Mouse (Mus musculus): Measurements from ENCODE around the gene Tes. TPM values are rescaled to one million over a fixed set of nuclear protein-coding genes. Genes with fewer than 3 reads are reported as not detected.
A peak's percentile ranks its signal among the peaks of the same experiment; 100 is the strongest.
"Not testable (repeated sequence)": the region's sequence is repeated elsewhere in the genome, so short reads cannot be mapped to it uniquely, and the experiment has no call there.

Tes gene
- polyA plus RNA-seq, 1 experiment from 2014 or later: 36.5 TPM

GRCm38 (mm10) chr6:17060154-17060553, 4.8 kb upstream of the Tes start:
- no peaks in the 10 kb centered on the region for H3K4me1 ChIP-seq
- no peaks in the 10 kb centered on the region for H3K36me3 ChIP-seq
- no peak overlapping the region for H3K9ac ChIP-seq (replicated peaks)
- H3K27ac ChIP-seq (replicated peaks): no peak overlapping the region
- H3K9me3 ChIP-seq: no peaks in the 10 kb centered on the region
- ATAC-seq (ENCODE audit: low FRiP score, low read depth): no peak
- no peak overlapping the region for H3K4me3 ChIP-seq
- WGBS: 89% methylated on average over 2 of the region's 2 CpGs
- H3K27me3 ChIP-seq: peaks cover 13% of the 10 kb centered on the region
- no peak overlapping the region for H3K4me2 ChIP-seq (replicated peaks)

- not testable (repeated sequence) for H3K9me3 ChIP-seq; H3K9ac ChIP-seq (replicated peaks)
- WGBS: 86% methylated on average over 4 of the region's 4 CpGs
Observed at GRCm38 (mm10) chr6:17061826-17062225, 3.1 kb upstream of the Tes start.

GRCm38 (mm10) chr6:17062366-17062765, 2.6 kb upstream of the Tes start:
- Histone ChIP-seq H3K4me2 (replicated peaks) (no peak overlapping the region), H3K4me3 (no peak overlapping the region), H3K9me3 (no peaks in the 10 kb centered on the region), H3K27me3 (peaks cover 22% of the 10 kb centered on the region), H3K9ac (replicated peaks) (no peak overlapping the region), H3K27ac (replicated peaks) (no peak overlapping the region), H3K4me1 (peaks cover 4% of the 10 kb centered on the region), H3K36me3 (no peaks in the 10 kb centered on the region)
- 90% methylated on average over 6 of the region's 6 CpGs for WGBS
- no peak for ATAC-seq (ENCODE audit: low FRiP score, low read depth)

More at GRCm38 (mm10) chr6:17061826-17062225, 3.1 kb upstream of the Tes start:
- H3K36me3 ChIP-seq; H3K27ac ChIP-seq (replicated peaks); H3K4me1 ChIP-seq; H3K4me2 ChIP-seq (replicated peaks); ATAC-seq (ENCODE audit: low FRiP score, low read depth); H3K4me3 ChIP-seq: not testable (repeated sequence)
- H3K27me3 ChIP-seq: peaks cover 22% of the 10 kb centered on the region

GRCm38 (mm10) chr6:17065791-17066169, 831 bp downstream of the Tes start:
- peak overlapping the region; percentile 59 for H3K9ac ChIP-seq (replicated peaks)
- H3K36me3 ChIP-seq: no peaks in the 10 kb centered on the region
- H3K4me1 ChIP-seq: peaks cover 4% of the 10 kb centered on the region
- 6% methylated on average over 12 of the region's 12 CpGs for WGBS
- H3K27me3 ChIP-seq: peaks cover 25% of the 10 kb centered on the region
- H3K27ac ChIP-seq (replicated peaks): no peak overlapping the region
- peak overlapping the region; percentile 87 for H3K4me2 ChIP-seq (replicated peaks)
- peak overlapping the region; percentile 75 for H3K4me3 ChIP-seq
- ATAC-seq (ENCODE audit: low FRiP score, low read depth): peak; percentile 42; the same call in 1 of the 2 replicates
- H3K9me3 ChIP-seq: no peaks in the 10 kb centered on the region

DNA sequence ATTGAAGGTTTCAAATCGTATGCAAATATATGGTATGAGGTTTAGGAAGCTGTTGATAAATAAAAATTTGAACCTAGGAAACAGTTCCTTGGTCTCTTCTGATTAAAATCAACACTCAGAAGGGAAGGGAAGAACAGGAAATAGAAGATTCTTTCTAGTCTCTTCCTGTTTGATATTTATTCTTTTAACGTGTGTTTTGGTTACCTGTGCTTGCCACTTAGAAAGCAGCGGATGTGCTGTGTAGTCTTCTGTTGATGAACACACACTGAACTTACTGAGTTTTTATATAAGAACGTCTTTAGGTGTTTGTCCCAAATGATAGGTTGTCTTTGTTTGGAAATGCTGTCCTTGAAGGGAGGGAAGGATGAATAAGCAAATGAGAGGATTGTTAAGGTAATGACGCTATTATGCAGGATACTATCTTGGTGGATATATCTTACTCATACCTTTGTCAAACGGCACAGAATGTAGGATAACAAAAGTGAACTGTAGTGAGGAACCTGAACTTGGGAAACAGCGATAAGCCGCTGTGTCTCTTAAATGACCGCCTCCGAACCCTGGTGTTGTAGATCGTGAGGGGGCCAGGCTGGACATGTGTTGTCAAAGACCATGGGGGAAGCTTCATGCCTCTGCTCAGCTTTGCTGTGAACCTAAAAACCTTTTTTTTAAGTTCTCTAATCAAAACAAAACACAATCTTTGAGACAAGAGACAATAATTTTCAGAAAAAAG, 1.4 kb downstream of the Tes start:
- H3K4me3 ChIP-seq: peak overlapping the region; percentile 75

DNA sequence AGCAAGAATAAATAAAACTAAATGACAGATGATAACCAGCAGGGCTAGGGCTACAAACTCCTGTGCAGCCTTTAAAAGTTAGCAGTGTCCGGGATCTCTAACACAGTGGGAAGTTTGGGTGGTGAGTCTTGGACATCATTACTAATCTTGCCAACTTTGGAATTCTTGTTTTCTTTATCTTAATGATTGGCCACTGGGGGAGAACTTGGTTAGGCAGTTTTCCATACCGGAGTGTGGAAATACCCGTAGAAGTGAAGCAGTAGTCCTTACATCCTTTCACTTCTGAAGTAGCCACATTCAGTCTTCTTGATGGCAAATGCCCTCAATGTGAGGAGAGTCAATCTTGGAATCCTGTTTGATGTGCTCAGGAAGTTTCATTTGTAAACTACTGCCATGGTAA, 7.0 kb downstream of the Tes start:
- H3K4me2 ChIP-seq (replicated peaks): no peak overlapping the region
- H3K9ac ChIP-seq (replicated peaks): no peak overlapping the region
- no peaks in the 10 kb centered on the region for H3K36me3 ChIP-seq
- no peaks in the 10 kb centered on the region for H3K9me3 ChIP-seq
- no peak overlapping the region for H3K27ac ChIP-seq (replicated peaks)
- 0 out of 2 replicates have a peak, but pooled peaks cover 3% of the 10 kb centered on the region for H3K27me3 ChIP-seq
- H3K4me1 ChIP-seq: no peaks in the 10 kb centered on the region
- H3K4me3 ChIP-seq: no peak overlapping the region
- no peak for ATAC-seq (ENCODE audit: low FRiP score, low read depth)
- 94% methylated on average over 3 of the region's 3 CpGs for WGBS

More for the DNA sequence above, 1.4 kb downstream of the Tes start:
- Histone ChIP-seq H3K4me2 (replicated peaks) (peak overlapping the region; percentile 87), H3K9ac (replicated peaks) (no peak overlapping the region), H3K9me3 (no peaks in the 10 kb centered on the region), H3K4me1 (peaks cover 4% of the 10 kb centered on the region), H3K27me3 (peaks cover 25% of the 10 kb centered on the region), H3K27ac (replicated peaks) (no peak overlapping the region), H3K36me3 (no peaks in the 10 kb centered on the region)
- no peak for ATAC-seq (ENCODE audit: low FRiP score, low read depth)
- 65% methylated on average over 11 of the region's 11 CpGs for WGBS

DNA sequence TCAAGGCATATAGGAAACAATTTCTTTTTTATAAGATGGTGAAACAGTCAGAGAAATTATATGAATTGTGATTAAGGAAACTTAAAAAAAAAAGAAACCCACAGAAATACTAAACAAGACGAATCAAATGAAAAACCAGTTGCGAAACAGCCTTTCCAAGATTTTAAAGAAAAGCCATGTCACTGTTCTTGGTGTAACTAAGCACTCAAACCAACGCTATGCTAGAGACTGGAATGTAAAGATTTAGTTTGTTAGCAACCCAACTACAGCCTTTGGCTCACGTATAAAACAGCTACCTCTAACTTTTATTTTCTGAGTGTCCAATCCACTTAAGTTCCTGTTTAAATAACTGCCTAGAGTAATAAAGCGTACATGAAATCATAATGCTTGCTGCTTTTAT, 7.4 kb downstream of the Tes start:
- Histone ChIP-seq H3K27me3 (0 out of 2 replicates have a peak, but pooled peaks cover 3% of the 10 kb centered on the region), H3K9ac (replicated peaks) (no peak overlapping the region), H3K4me1 (peaks cover 1% of the 10 kb centered on the region; the same call in 1 of the 2 replicates), H3K4me3 (no peak overlapping the region), H3K4me2 (replicated peaks) (no peak overlapping the region), H3K27ac (replicated peaks) (no peak overlapping the region), H3K9me3 (no peaks in the 10 kb centered on the region), H3K36me3 (no peaks in the 10 kb centered on the region)
- WGBS: 92% methylated on average over 5 of the region's 5 CpGs
- ATAC-seq (ENCODE audit: low FRiP score, low read depth): no peak

DNA sequence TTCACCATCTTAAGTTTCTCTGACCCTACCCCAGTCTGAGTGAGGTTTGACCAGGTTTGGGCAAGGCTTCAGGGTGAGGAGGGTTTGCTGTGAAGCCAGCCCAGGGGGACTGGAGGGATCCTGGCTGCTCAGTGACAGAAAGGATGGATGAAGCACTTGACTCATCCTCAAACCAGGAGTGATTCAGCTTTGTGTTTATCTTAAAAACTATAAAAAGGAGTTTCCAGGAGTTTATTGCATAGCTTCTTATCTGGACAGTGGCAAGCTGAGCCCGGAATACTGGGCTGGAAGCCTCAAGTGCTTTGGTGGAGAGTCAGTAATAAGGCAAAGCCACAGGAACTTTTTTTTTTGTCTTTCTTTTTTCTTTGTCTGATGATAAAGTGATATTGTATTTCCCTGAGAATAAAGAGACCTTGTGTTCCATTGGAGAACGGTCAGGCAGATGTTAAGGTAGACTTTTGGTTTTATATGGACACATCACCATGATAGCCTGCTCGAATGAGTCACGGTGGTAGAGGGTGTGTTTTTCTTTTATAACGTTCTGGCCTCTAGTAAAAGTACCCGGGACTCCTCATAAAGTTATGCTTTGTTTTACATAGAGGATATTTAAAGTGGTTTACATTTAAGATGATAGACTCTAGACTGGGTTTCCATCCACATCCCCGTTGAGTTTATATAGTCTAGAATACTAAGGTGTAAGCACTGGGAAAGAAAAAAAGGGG, 8.0 kb downstream of the Tes start:
- Histone ChIP-seq H3K4me1 (peaks cover 7% of the 10 kb centered on the region), H3K4me3 (no peak overlapping the region), H3K27ac (replicated peaks) (no peak overlapping the region), H3K4me2 (replicated peaks) (no peak overlapping the region), H3K9ac (replicated peaks) (no peak overlapping the region), H3K27me3 (0 out of 2 replicates have a peak, but pooled peaks cover 3% of the 10 kb centered on the region), H3K36me3 (no peaks in the 10 kb centered on the region), H3K9me3 (no peaks in the 10 kb centered on the region)
- 91% methylated on average over 7 of the region's 7 CpGs for WGBS
- ATAC-seq (ENCODE audit: low FRiP score, low read depth): no peak

GRCm38 (mm10) chr6:17077270-17077669, 12.3 kb downstream of the Tes start:
- Histone ChIP-seq H3K36me3 (no peaks in the 10 kb centered on the region), H3K4me1 (peaks cover 12% of the 10 kb centered on the region), H3K4me3 (no peak overlapping the region), H3K27me3 (no peaks in the 10 kb centered on the region), H3K4me2 (replicated peaks) (no peak overlapping the region), H3K27ac (replicated peaks) (no peak overlapping the region), H3K9ac (replicated peaks) (no peak overlapping the region), H3K9me3 (no peaks in the 10 kb centered on the region)
- WGBS: 68% methylated on average over 9 of the region's 9 CpGs
- no peak for ATAC-seq (ENCODE audit: low FRiP score, low read depth)

GRCm38 (mm10) chr6:17077720-17078119, 12.8 kb downstream of the Tes start:
- H3K9me3 ChIP-seq: no peaks in the 10 kb centered on the region
- no peaks in the 10 kb centered on the region for H3K27me3 ChIP-seq
- no peak overlapping the region for H3K27ac ChIP-seq (replicated peaks)
- H3K4me3 ChIP-seq: no peak overlapping the region
- H3K9ac ChIP-seq (replicated peaks): no peak overlapping the region
- WGBS: 6% methylated on average over 3 of the region's 3 CpGs
- ATAC-seq (ENCODE audit: low FRiP score, low read depth): no peak
- peaks cover 12% of the 10 kb centered on the region for H3K4me1 ChIP-seq
- no peak overlapping the region for H3K4me2 ChIP-seq (replicated peaks)
- H3K36me3 ChIP-seq: no peaks in the 10 kb centered on the region

- no peak for ATAC-seq (ENCODE audit: low FRiP score, low read depth)
- Histone ChIP-seq H3K4me1 (peaks cover 12% of the 10 kb centered on the region), H3K9me3 (no peaks in the 10 kb centered on the region), H3K4me3 (no peak overlapping the region), H3K27ac (replicated peaks) (no peak overlapping the region), H3K27me3 (no peaks in the 10 kb centered on the region), H3K9ac (replicated peaks) (no peak overlapping the region), H3K36me3 (no peaks in the 10 kb centered on the region), H3K4me2 (replicated peaks) (no peak overlapping the region)
- 54% methylated on average over 5 of the region's 5 CpGs for WGBS
Observed at GRCm38 (mm10) chr6:17079304-17079703, 14.4 kb downstream of the Tes start.

DNA sequence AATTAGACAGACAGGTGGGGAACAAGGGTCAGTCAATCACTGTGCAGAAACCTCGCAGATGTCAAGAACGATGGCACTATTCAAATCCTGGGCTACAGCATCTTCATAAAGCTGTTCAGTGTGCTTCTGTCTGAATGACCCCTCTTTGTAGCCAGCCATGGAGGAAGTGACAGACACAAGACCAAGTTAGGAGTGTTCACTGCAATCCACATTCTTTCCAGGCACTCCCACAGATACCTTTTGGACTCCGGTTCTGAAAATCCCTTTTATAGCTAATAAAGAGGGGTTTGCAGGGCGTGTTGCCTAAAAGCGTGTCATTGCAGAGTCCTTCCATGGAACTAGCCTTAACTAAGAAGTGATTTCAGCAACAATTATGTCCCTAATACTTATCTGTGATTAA, 14.9 kb downstream of the Tes start:
- Histone ChIP-seq H3K4me3 (no peak overlapping the region), H3K9me3 (no peaks in the 10 kb centered on the region), H3K9ac (replicated peaks) (no peak overlapping the region), H3K27me3 (no peaks in the 10 kb centered on the region), H3K4me1 (peaks cover 12% of the 10 kb centered on the region), H3K36me3 (no peaks in the 10 kb centered on the region), H3K27ac (replicated peaks) (no peak overlapping the region), H3K4me2 (replicated peaks) (no peak overlapping the region)
- no peak for ATAC-seq (ENCODE audit: low FRiP score, low read depth)
- 77% methylated on average over 5 of the region's 5 CpGs for WGBS

Data from midbrain, embryonic 12.5 days (tissue).